Mouse (Mus musculus): ENCODE results near the gene Zdhhc23. TPM values are rescaled to one million over a fixed set of nuclear protein-coding genes. Genes with fewer than 3 reads are reported as not detected.

Gene Zdhhc23
- polyA plus RNA-seq, 1 experiment from 2014 or later = 0.31 TPM

- Histone ChIP-seq H3K9me3 (replicated peaks; ENCODE audit: control insufficient read depth, low read length) (no peaks in the 10 kb centered on the region), H3K27me3 (ENCODE audit: control insufficient read depth, insufficient read depth, low read depth, low read length) (no peaks in the 10 kb centered on the region), H3K27ac (ENCODE audit: low read length) (no peak overlapping the region), H3K9ac (ENCODE audit: low read depth, low read length) (peak overlapping the region; percentile 51), H3K36me3 (ENCODE audit: control insufficient read depth, insufficient read depth) (no peaks in the 10 kb centered on the region), H3K4me1 (ENCODE audit: control insufficient read depth, low read depth, low read length) (peaks cover 30% of the 10 kb centered on the region), H3K4me3 (ENCODE audit: low read depth, low read length) (peak overlapping the region; percentile 53), H3K4me2 (ENCODE audit: low read depth, low read length) (peak overlapping the region; percentile 67)
- WGBS (ENCODE audit: insufficient replicate concordance) = 37% methylated on average over 16 of the region's 16 CpGs
- no peak for ATAC-seq (ENCODE audit: low read depth)
Measured at GRCm38 (mm10) chr16:44015416-44016158, 36.0 kb upstream of the Zdhhc23 start.

- Histone ChIP-seq H3K27me3 (ENCODE audit: control insufficient read depth, insufficient read depth, low read depth, low read length) (no peaks in the 10 kb centered on the region), H3K27ac (ENCODE audit: low read length) (no peak overlapping the region), H3K4me2 (ENCODE audit: low read depth, low read length) (no peak overlapping the region), H3K36me3 (ENCODE audit: control insufficient read depth, insufficient read depth) (no peaks in the 10 kb centered on the region), H3K9me3 (replicated peaks; ENCODE audit: control insufficient read depth, low read length) (no peaks in the 10 kb centered on the region), H3K4me1 (ENCODE audit: control insufficient read depth, low read depth, low read length) (peaks cover 2% of the 10 kb centered on the region), H3K9ac (ENCODE audit: low read depth, low read length) (no peak overlapping the region), H3K4me3 (ENCODE audit: low read depth, low read length) (no peak overlapping the region)
- 61% methylated on average over 5 of the region's 5 CpGs for WGBS (ENCODE audit: insufficient replicate concordance)
- no peak for ATAC-seq (ENCODE audit: low read depth)
Measured at GRCm38 (mm10) chr16:44011010-44011409, 31.4 kb upstream of the Zdhhc23 start.

- H3K9me3 ChIP-seq (replicated peaks; ENCODE audit: control insufficient read depth, low read length) = no peaks in the 10 kb centered on the region
- H3K4me1 ChIP-seq (ENCODE audit: control insufficient read depth, low read depth, low read length) = no peaks in the 10 kb centered on the region
- H3K27ac ChIP-seq (ENCODE audit: low read length) = no peak overlapping the region
- H3K4me2 ChIP-seq (ENCODE audit: low read depth, low read length) = no peak overlapping the region
- H3K9ac ChIP-seq (ENCODE audit: low read depth, low read length) = no peak overlapping the region
- H3K36me3 ChIP-seq (ENCODE audit: control insufficient read depth, insufficient read depth) = no peaks in the 10 kb centered on the region
- 59% methylated on average over 5 of the region's 5 CpGs for WGBS (ENCODE audit: insufficient replicate concordance)
- H3K27me3 ChIP-seq (ENCODE audit: control insufficient read depth, insufficient read depth, low read depth, low read length) = no peaks in the 10 kb centered on the region
- ATAC-seq (ENCODE audit: low read depth) = peak; percentile 68
- no peak overlapping the region for H3K4me3 ChIP-seq (ENCODE audit: low read depth, low read length)
Measured at GRCm38 (mm10) chr16:44002086-44002485, 22.5 kb upstream of the Zdhhc23 start.

- Histone ChIP-seq H3K27me3 (ENCODE audit: control insufficient read depth, insufficient read depth, low read depth, low read length) (no peaks in the 10 kb centered on the region), H3K4me1 (ENCODE audit: control insufficient read depth, low read depth, low read length) (no peaks in the 10 kb centered on the region), H3K4me2 (ENCODE audit: low read depth, low read length) (no peak overlapping the region), H3K27ac (ENCODE audit: low read length) (no peak overlapping the region), H3K4me3 (ENCODE audit: low read depth, low read length) (no peak overlapping the region), H3K9me3 (replicated peaks; ENCODE audit: control insufficient read depth, low read length) (no peaks in the 10 kb centered on the region), H3K36me3 (ENCODE audit: control insufficient read depth, insufficient read depth) (no peaks in the 10 kb centered on the region), H3K9ac (ENCODE audit: low read depth, low read length) (no peak overlapping the region)
- no peak for ATAC-seq (ENCODE audit: low read depth)
- 61% methylated on average over 5 of the region's 5 CpGs for WGBS (ENCODE audit: insufficient replicate concordance)
Measured at GRCm38 (mm10) chr16:43999541-43999940, 19.9 kb upstream of the Zdhhc23 start.

- no peak for ATAC-seq (ENCODE audit: low read depth)
- WGBS (ENCODE audit: insufficient replicate concordance) = 58% methylated on average over 8 of the region's 8 CpGs
- H3K27me3 ChIP-seq (ENCODE audit: control insufficient read depth, insufficient read depth, low read depth, low read length) = no peaks in the 10 kb centered on the region
- H3K36me3 ChIP-seq (ENCODE audit: control insufficient read depth, insufficient read depth) = no peaks in the 10 kb centered on the region
- H3K4me3 ChIP-seq (ENCODE audit: low read depth, low read length) = no peak overlapping the region
- H3K9me3 ChIP-seq (replicated peaks; ENCODE audit: control insufficient read depth, low read length) = no peaks in the 10 kb centered on the region
- no peak overlapping the region for H3K4me2 ChIP-seq (ENCODE audit: low read depth, low read length)
- H3K9ac ChIP-seq (ENCODE audit: low read depth, low read length) = no peak overlapping the region
- no peak overlapping the region for H3K27ac ChIP-seq (ENCODE audit: low read length)
- no peaks in the 10 kb centered on the region for H3K4me1 ChIP-seq (ENCODE audit: control insufficient read depth, low read depth, low read length)
Measured at GRCm38 (mm10) chr16:43999111-43999510, 19.5 kb upstream of the Zdhhc23 start.

- no peaks in the 10 kb centered on the region for H3K4me1 ChIP-seq (ENCODE audit: control insufficient read depth, low read depth, low read length)
- no peak overlapping the region for H3K27ac ChIP-seq (ENCODE audit: low read length)
- no peaks in the 10 kb centered on the region for H3K27me3 ChIP-seq (ENCODE audit: control insufficient read depth, insufficient read depth, low read depth, low read length)
- no peak for ATAC-seq (ENCODE audit: low read depth)
- 52% methylated on average over 3 of the region's 3 CpGs for WGBS (ENCODE audit: insufficient replicate concordance)
- H3K9me3 ChIP-seq (replicated peaks; ENCODE audit: control insufficient read depth, low read length) = no peaks in the 10 kb centered on the region
- no peak overlapping the region for H3K9ac ChIP-seq (ENCODE audit: low read depth, low read length)
- H3K4me3 ChIP-seq (ENCODE audit: low read depth, low read length) = no peak overlapping the region
- H3K4me2 ChIP-seq (ENCODE audit: low read depth, low read length) = no peak overlapping the region
- no peaks in the 10 kb centered on the region for H3K36me3 ChIP-seq (ENCODE audit: control insufficient read depth, insufficient read depth)
Measured at GRCm38 (mm10) chr16:43994623-43995022, 15.0 kb upstream of the Zdhhc23 start.

GRCm38 (mm10) chr16:43986299-43986698, 6.7 kb upstream of the Zdhhc23 start:
- Histone ChIP-seq H3K27ac (ENCODE audit: low read length) (no peak overlapping the region), H3K9ac (ENCODE audit: low read depth, low read length) (no peak overlapping the region), H3K36me3 (ENCODE audit: control insufficient read depth, insufficient read depth) (no peaks in the 10 kb centered on the region), H3K4me2 (ENCODE audit: low read depth, low read length) (no peak overlapping the region), H3K4me1 (ENCODE audit: control insufficient read depth, low read depth, low read length) (no peaks in the 10 kb centered on the region), H3K9me3 (replicated peaks; ENCODE audit: control insufficient read depth, low read length) (no peaks in the 10 kb centered on the region), H3K27me3 (ENCODE audit: control insufficient read depth, insufficient read depth, low read depth, low read length) (no peaks in the 10 kb centered on the region), H3K4me3 (ENCODE audit: low read depth, low read length) (no peak overlapping the region)
- no peak for ATAC-seq (ENCODE audit: low read depth)
- 83% methylated on average over 4 of the region's 4 CpGs for WGBS (ENCODE audit: insufficient replicate concordance)

- H3K36me3 ChIP-seq (ENCODE audit: control insufficient read depth, insufficient read depth) = no peaks in the 10 kb centered on the region
- peaks cover 4% of the 10 kb centered on the region for H3K4me1 ChIP-seq (ENCODE audit: control insufficient read depth, low read depth, low read length)
- 13% methylated on average over 9 of the region's 9 CpGs for WGBS (ENCODE audit: insufficient replicate concordance)
- peak overlapping the region; percentile 69 for H3K4me3 ChIP-seq (ENCODE audit: low read depth, low read length)
- no peak for ATAC-seq (ENCODE audit: low read depth)
- peak overlapping the region; percentile 88 for H3K4me2 ChIP-seq (ENCODE audit: low read depth, low read length)
- peaks cover 14% of the 10 kb centered on the region for H3K27me3 ChIP-seq (ENCODE audit: control insufficient read depth, insufficient read depth, low read depth, low read length)
- H3K27ac ChIP-seq (ENCODE audit: low read length) = no peak overlapping the region
- H3K9me3 ChIP-seq (replicated peaks; ENCODE audit: control insufficient read depth, low read length) = no peaks in the 10 kb centered on the region
- peak overlapping the region; percentile 60 for H3K9ac ChIP-seq (ENCODE audit: low read depth, low read length)
Measured at GRCm38 (mm10) chr16:43980110-43980609, 569 bp upstream of the Zdhhc23 start.

- no peaks in the 10 kb centered on the region for H3K36me3 ChIP-seq (ENCODE audit: control insufficient read depth, insufficient read depth)
- H3K4me3 ChIP-seq (ENCODE audit: low read depth, low read length) = peak overlapping the region; percentile 69
- WGBS (ENCODE audit: insufficient replicate concordance) = 18% methylated on average over 7 of the region's 7 CpGs
- H3K4me1 ChIP-seq (ENCODE audit: control insufficient read depth, low read depth, low read length) = peaks cover 4% of the 10 kb centered on the region
- ATAC-seq (ENCODE audit: low read depth) = no peak
- peaks cover 14% of the 10 kb centered on the region for H3K27me3 ChIP-seq (ENCODE audit: control insufficient read depth, insufficient read depth, low read depth, low read length)
- no peak overlapping the region for H3K27ac ChIP-seq (ENCODE audit: low read length)
- no peak overlapping the region for H3K9ac ChIP-seq (ENCODE audit: low read depth, low read length)
- peak overlapping the region; percentile 88 for H3K4me2 ChIP-seq (ENCODE audit: low read depth, low read length)
- H3K9me3 ChIP-seq (replicated peaks; ENCODE audit: control insufficient read depth, low read length) = no peaks in the 10 kb centered on the region
Measured at GRCm38 (mm10) chr16:43979010-43979327, 622 bp downstream of the Zdhhc23 start.

Measured in liver, embryonic 16.5 days (tissue).